Mouse (Mus musculus) lung, postnatal 0 days (tissue): ENCODE measurements at regions not wholly inside any gene's neighbourhood (a gene's known extent, or its start where the extent isn't known, plus 50 kb on each side); places are given as distances from the start of the nearest gene placed in this dataset.

Experiments used
- CTCF ChIP-seq: IDR thresholded peaks from 2 replicates; pipeline ENCODE4 v1.5.1; 2016; ENCODE audit warnings: antibody characterized with exemption, mild to moderate bottlenecking
- EP300 ChIP-seq: IDR thresholded peaks from 2 replicates; pipeline ENCODE4 v1.6.1; 2016; ENCODE audit warnings: antibody characterized with exemption, mild to moderate bottlenecking, control low read depth

GRCm38 (mm10) chrX:92710279-92710678 lies 110.9 kb upstream of the Mageb18 start:
- no peak for TF ChIP-seq CTCF
- TF ChIP-seq EP300 = no peak
